Mouse (Mus musculus): Measurements from ENCODE around the gene Slc29a1.

DNA sequence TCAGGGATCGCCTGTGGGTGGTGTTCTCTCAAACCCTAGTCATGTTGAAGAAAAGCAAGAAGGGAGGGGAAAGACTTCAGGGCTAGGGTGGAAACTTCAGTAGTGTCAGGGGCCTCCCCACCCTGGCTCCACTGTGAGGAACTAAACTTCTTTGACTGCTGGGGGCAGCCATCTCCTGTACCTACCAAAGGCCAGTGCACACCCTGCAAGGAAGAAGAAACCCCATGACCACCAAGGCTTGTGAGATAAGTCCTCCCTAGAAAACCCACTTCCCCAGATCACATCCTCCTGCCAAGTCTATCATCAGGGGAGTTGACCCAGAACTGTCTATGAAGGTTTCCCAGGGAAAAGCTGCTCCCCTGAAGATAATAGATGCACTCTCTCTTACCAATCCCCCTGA lies 45.0 kb downstream of the Slc29a1 start:
- TF ChIP-seq EP300 (IDR thresholded peaks at IDR 0.05; ENCODE audit: insufficient read depth, low read depth, low read length): no peak
- TF ChIP-seq POLR2A (IDR thresholded peaks at IDR 0.05; ENCODE audit: insufficient read depth, low read length): no peak
- TF ChIP-seq CTCF (IDR thresholded peaks at IDR 0.05; ENCODE audit: low read depth, low read length): no peak

Data from ES-Bruce4 (cell line).